In the genomic region with DNA sequence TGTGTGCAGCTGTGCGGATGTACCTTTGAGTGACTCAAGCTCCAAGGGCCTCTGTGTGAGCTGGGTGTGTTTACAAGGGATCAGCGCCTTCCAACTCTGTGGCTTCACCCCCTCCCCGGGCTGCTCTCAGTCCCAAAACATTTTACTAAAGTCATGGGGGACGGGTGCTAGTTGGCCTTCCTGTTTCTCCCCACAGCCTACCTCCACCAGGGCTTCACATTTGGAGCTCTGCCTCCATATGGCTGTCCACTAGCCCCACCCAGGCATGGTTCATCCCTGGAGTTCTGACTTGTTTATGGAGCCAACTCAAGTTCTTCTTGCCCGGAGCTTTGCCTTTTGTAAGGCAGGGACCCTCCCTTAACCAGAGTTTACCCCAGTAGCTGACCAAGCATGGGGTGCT, we compare ENCODE assay signal across 14 mouse cellular contexts.
"Had no signal": no experiment of that assay in that cellular context is flagged by ENCODE, and none has a peak within 500 bp of the region (broad histone marks: within the 10 kb centered on the region; RNA-seq: fewer than 3 reads in every experiment).

No protein-coding gene starts in this region.

- DNase-seq: kidney, postnatal 25 days; liver, embryonic 13.5 days; lung, adult 2 months; lung, postnatal 14 days; lung, postnatal 4 days; midbrain, embryonic 14.5 days; right cerebral cortex, adult 18-20 months; right cerebral cortex, postnatal 14 days; right cerebral cortex, postnatal 4 days; thymus, adult 2 months; thymus, postnatal 14 days; thymus, postnatal 4 days had no signal

- H3K27ac ChIP-seq: kidney, postnatal 0 days; liver, embryonic 13.5 days; stomach, postnatal 0 days had no signal

- H3K27me3 ChIP-seq: liver, embryonic 13.5 days had no signal

- H3K9me3 ChIP-seq: liver, embryonic 13.5 days had no signal

- H3K4me3 ChIP-seq: liver, embryonic 13.5 days had no signal
